Comparison of ENCODE assay signal across 4 mouse cellular contexts in genomic region chr9:35817881-35818280, GRCm38 (mm10).
DNase-seq lines count a peak whose midpoint lies in the region.

No protein-coding gene starts in this region.

- DNase-seq in ES-CJ7 (ENCODE audit: low read depth, low spot score) (peak; percentile 14), MN1 (ENCODE audit: low spot score) (peak; percentile 77), R1 (ENCODE audit: low read depth, low spot score) (peak; percentile 52), ZHBTc4 (ENCODE audit: low read depth, low spot score) (peak; percentile 1)

Comparison
In these comparisons a context has a peak if more than half of its experiments do, and no peak if none do; other contexts are left out.
1. Peak in every context shown above with its lines: DNase-seq.
2. DNase-seq: peak in every context shown above with its lines; median percentile 77 in MN1; 52 in R1; 14 in ES-CJ7; 1 in ZHBTc4.